Mouse (Mus musculus) CD8-positive naive resting alpha-beta T cell, adult 2 months (primary cell): Measurements from ENCODE around the gene Pemt.
"Not testable (repeated sequence)": the region's sequence is repeated elsewhere in the genome, so short reads cannot be mapped to it uniquely, and the experiment has no call there.

ENCODE experiments used
- DNase-seq, 2 experiments: peaks; one replicate each; pipeline ENCODE4 v3.0.0; 2022; ENCODE audit warnings: low read depth in 2 of 2, low spot score in 2 of 2

The Pemt gene

GRCm38 (mm10) chr11:59956749-59957148 lies 89.5 kb downstream of the Pemt start:
- no peak for DNase-seq

GRCm38 (mm10) chr11:59952892-59953291 lies 93.4 kb downstream of the Pemt start:
- DNase-seq = no peak

GRCm38 (mm10) chr11:59948401-59948767 lies 97.9 kb downstream of the Pemt start:
- no peak for DNase-seq

- peak; percentile 70 to 86 for DNase-seq
Observed at GRCm38 (mm10) chr11:59947752-59948400, 98.4 kb downstream of the Pemt start, which contains the start of gene Med9. Gene Med9 (plus strand): TSS chr11:59948206.

- DNase-seq = not testable (repeated sequence)
Observed at GRCm38 (mm10) chr11:59944855-59945254, 101.4 kb downstream of the Pemt start.

GRCm38 (mm10) chr11:59941391-59941790 lies 104.9 kb downstream of the Pemt start:
- no peak for DNase-seq

GRCm38 (mm10) chr11:59940645-59941044 lies 105.6 kb downstream of the Pemt start:
- DNase-seq = no peak

GRCm38 (mm10) chr11:59939821-59940220 lies 106.5 kb downstream of the Pemt start:
- no peak for DNase-seq

- no peak for DNase-seq
Observed at GRCm38 (mm10) chr11:59937615-59938014, 108.7 kb downstream of the Pemt start.

GRCm38 (mm10) chr11:59937023-59937422 lies 109.3 kb downstream of the Pemt start:
- no peak for DNase-seq

- no peak for DNase-seq
Observed at GRCm38 (mm10) chr11:59933943-59934342, 112.3 kb downstream of the Pemt start.

- no peak for DNase-seq
Observed at GRCm38 (mm10) chr11:59932560-59933337, 113.5 kb downstream of the Pemt start.

- no peak for DNase-seq
Observed at GRCm38 (mm10) chr11:59930031-59930430, 116.3 kb downstream of the Pemt start.

- no peak for DNase-seq
Observed at GRCm38 (mm10) chr11:59921265-59921664, 125.0 kb downstream of the Pemt start.
